Mouse (Mus musculus): Measurements from ENCODE around the gene Med8. TPM values are rescaled to one million over a fixed set of nuclear protein-coding genes. Genes with fewer than 3 reads are reported as not detected.

Med8 gene
- polyA plus RNA-seq, 1 experiment from 2014 or later = 95.1 TPM

DNA sequence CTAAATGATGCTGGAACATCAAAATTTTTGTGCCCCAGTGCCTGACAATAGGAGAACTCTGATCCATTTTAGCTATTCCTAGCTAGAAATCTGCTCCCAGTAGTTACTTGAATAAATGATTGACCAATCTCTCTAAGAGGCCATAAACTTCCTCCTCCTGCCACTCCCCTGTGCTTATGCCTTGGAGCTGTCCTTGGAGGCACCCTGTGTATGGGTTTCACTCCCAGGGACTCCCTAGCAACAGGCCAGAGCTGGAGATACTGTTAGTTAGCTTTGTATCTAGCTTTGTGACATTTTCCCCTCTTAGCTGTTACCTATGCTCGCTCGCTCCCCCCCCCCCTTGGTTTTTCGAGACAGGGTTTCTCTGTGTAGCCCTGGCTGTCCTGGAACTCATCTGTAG lies 12.2 kb downstream of the Med8 start:
- no peaks in the 10 kb centered on the region for H3K4me1 ChIP-seq (ENCODE audit: control insufficient read depth, insufficient read depth, low read length)
- H3K36me3 ChIP-seq (ENCODE audit: control insufficient read depth, insufficient read depth, low read length) = peaks cover 16% of the 10 kb centered on the region
- no peaks in the 10 kb centered on the region for H3K9me3 ChIP-seq (replicated peaks; ENCODE audit: control insufficient read depth, low read length)
- no peak overlapping the region for H3K9ac ChIP-seq (ENCODE audit: low read depth, low read length)
- no peak overlapping the region for H3K4me2 ChIP-seq
- WGBS (ENCODE audit: insufficient replicate concordance) = 92% methylated on average over 3 of the region's 3 CpGs
- H3K27me3 ChIP-seq (ENCODE audit: control insufficient read depth, insufficient read depth, low read length) = no peaks in the 10 kb centered on the region
- no peak overlapping the region for H3K27ac ChIP-seq (ENCODE audit: low read depth, low read length)
- ATAC-seq (replicated peaks; ENCODE audit: insufficient number of reproducible peaks, low FRiP score, low TSS enrichment) = no peak
- H3K4me3 ChIP-seq (ENCODE audit: low read depth, low read length) = no peak overlapping the region

DNA sequence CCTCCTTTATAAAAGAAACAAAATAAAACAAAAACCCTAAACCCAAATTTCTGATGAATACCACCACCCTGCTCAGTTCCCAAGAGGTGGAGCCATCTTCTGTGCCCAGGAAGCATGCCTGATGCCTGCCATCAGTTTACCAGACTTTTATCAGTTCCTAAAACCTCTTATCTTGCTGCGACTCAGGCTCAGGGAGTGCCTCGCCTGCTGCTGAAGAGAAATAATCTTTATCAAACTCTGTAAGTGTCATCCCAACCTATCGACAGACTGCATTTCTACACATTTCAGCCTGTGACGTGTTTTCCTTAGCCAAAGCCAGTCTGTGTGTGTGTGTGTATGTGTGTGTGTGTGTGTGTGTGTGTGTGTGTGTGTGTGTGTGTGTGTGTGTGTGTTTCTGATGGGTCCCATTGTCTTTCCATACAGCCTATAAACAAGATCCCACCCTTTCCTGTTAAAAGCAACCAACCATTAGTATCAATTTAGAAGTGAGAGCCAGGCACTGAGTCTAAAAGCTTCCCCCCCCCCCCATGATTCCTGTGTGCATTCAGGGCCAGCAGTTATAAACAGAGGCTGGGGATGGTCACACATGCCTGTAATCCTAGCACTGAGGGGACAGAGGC lies 15.5 kb downstream of the Med8 start:
- Histone ChIP-seq H3K36me3 (ENCODE audit: control insufficient read depth, insufficient read depth, low read length) (peaks cover 6% of the 10 kb centered on the region), H3K4me3 (ENCODE audit: low read depth, low read length) (no peak overlapping the region), H3K27me3 (ENCODE audit: control insufficient read depth, insufficient read depth, low read length) (no peaks in the 10 kb centered on the region), H3K4me1 (ENCODE audit: control insufficient read depth, insufficient read depth, low read length) (peaks cover 20% of the 10 kb centered on the region), H3K9me3 (replicated peaks; ENCODE audit: control insufficient read depth, low read length) (no peaks in the 10 kb centered on the region), H3K27ac (ENCODE audit: low read depth, low read length) (no peak overlapping the region), H3K4me2 (no peak overlapping the region), H3K9ac (ENCODE audit: low read depth, low read length) (no peak overlapping the region)
- 33% methylated on average over 4 of the region's 4 CpGs for WGBS (ENCODE audit: insufficient replicate concordance)
- ATAC-seq (replicated peaks; ENCODE audit: insufficient number of reproducible peaks, low FRiP score, low TSS enrichment) = no peak

GRCm38 (mm10) chr4:118425374-118425773 lies 16.2 kb downstream of the Med8 start:
- WGBS (ENCODE audit: insufficient replicate concordance) = 96% methylated on average over 1 of the region's 1 CpGs

DNA sequence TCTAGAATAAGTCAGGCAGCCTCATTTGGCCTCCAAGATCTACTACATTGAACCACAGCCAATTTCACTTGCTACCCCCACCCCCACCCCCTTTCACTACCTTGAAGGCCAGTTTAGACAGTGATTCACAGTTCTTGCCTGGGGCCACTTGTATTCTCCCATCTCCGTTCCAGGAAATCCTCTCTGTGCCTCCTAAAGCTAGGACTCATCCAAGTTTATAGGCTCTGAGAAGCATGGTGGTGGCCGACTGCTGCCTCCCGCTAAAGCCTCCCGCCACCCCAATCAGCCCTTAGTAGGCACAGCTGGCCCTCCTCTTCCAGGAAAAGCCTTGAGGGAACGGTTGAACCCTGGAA lies 18.3 kb downstream of the Med8 start:
- H3K9me3 ChIP-seq (replicated peaks; ENCODE audit: control insufficient read depth, low read length) = no peaks in the 10 kb centered on the region
- peak overlapping the region; percentile 84 for H3K4me3 ChIP-seq (ENCODE audit: low read depth, low read length)
- WGBS (ENCODE audit: insufficient replicate concordance) = 7% methylated on average over 5 of the region's 5 CpGs
- peaks cover 25% of the 10 kb centered on the region for H3K4me1 ChIP-seq (ENCODE audit: control insufficient read depth, insufficient read depth, low read length)
- no peaks in the 10 kb centered on the region for H3K27me3 ChIP-seq (ENCODE audit: control insufficient read depth, insufficient read depth, low read length)
- peak; percentile 0; the same call in 1 of the 2 replicates for ATAC-seq (replicated peaks; ENCODE audit: insufficient number of reproducible peaks, low FRiP score, low TSS enrichment)
- H3K4me2 ChIP-seq = peak overlapping the region; percentile 83
- peak overlapping the region; percentile 59; the same call in 1 of the 2 replicates for H3K27ac ChIP-seq (ENCODE audit: low read depth, low read length)
- peaks cover 11% of the 10 kb centered on the region for H3K36me3 ChIP-seq (ENCODE audit: control insufficient read depth, insufficient read depth, low read length)
- H3K9ac ChIP-seq (ENCODE audit: low read depth, low read length) = peak overlapping the region; percentile 80

More at GRCm38 (mm10) chr4:118425374-118425773, 16.2 kb downstream of the Med8 start:
- ATAC-seq (replicated peaks; ENCODE audit: insufficient number of reproducible peaks, low FRiP score, low TSS enrichment) = no peak
- no peak overlapping the region for H3K9ac ChIP-seq (ENCODE audit: low read depth, low read length)
- no peak overlapping the region for H3K4me2 ChIP-seq
- no peaks in the 10 kb centered on the region for H3K9me3 ChIP-seq (replicated peaks; ENCODE audit: control insufficient read depth, low read length)
- no peaks in the 10 kb centered on the region for H3K27me3 ChIP-seq (ENCODE audit: control insufficient read depth, insufficient read depth, low read length)
- peaks cover 5% of the 10 kb centered on the region; the same call in 1 of the 2 replicates for H3K36me3 ChIP-seq (ENCODE audit: control insufficient read depth, insufficient read depth, low read length)
- peaks cover 25% of the 10 kb centered on the region for H3K4me1 ChIP-seq (ENCODE audit: control insufficient read depth, insufficient read depth, low read length)
- no peak overlapping the region for H3K4me3 ChIP-seq (ENCODE audit: low read depth, low read length)
- H3K27ac ChIP-seq (ENCODE audit: low read depth, low read length) = no peak overlapping the region

DNA sequence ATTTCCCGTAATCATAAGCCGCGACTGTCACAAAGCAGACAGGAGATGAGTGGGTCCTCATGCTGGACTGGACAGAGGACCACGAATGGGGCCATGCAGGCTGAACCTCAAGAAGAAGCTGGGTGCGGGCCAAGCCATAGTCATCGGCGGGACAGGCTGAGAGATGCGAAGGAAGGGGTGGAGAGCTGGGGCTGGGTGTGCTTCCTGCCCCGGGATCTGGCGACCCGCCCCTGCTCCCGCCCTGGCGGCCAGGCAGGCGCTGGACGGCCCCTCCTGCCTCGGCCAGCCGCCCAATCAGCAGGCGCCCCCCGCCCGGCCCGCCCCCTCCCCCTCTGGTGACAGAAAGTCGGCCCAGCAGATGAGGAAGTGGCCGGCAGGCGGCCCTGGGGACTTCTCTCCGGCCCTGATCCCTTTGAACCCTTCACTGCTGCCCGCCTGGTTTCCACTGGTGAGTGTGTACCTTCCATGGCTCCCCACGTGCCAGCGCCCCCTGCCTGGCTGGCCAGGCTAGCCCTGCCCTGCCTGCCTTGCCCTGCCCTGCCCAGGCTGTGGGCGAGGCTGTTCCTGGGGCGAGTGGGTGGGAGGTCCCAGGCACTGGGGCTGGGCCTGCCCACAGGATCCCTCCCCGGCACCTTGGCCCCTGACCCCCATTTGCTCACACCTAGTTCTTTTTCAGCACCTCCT lies 18.8 kb downstream of the Med8 start, which contains the start of gene Elovl1:
TSS of gene Elovl1 (plus strand) at position 326 of the 684 bp plus-strand sequence.
- Histone ChIP-seq H3K27ac (ENCODE audit: low read depth, low read length) (peak within 1 kb of the TSS; percentile 78), H3K9me3 (replicated peaks; ENCODE audit: control insufficient read depth, low read length) (no peaks in the 10 kb centered on the region), H3K4me3 (ENCODE audit: low read depth, low read length) (peak within 1 kb of the TSS; percentile 84), H3K36me3 (ENCODE audit: control insufficient read depth, insufficient read depth, low read length) (peaks cover 13% of the 10 kb centered on the region), H3K4me1 (ENCODE audit: control insufficient read depth, insufficient read depth, low read length) (peaks cover 25% of the 10 kb centered on the region), H3K27me3 (ENCODE audit: control insufficient read depth, insufficient read depth, low read length) (no peaks in the 10 kb centered on the region), H3K9ac (ENCODE audit: low read depth, low read length) (peak within 1 kb of the TSS; percentile 88), H3K4me2 (peak within 1 kb of the TSS; percentile 83)
- 2% methylated on average over 30 of the region's 31 CpGs for WGBS (ENCODE audit: insufficient replicate concordance)
- peak; percentile 94 for ATAC-seq (replicated peaks; ENCODE audit: insufficient number of reproducible peaks, low FRiP score, low TSS enrichment)

DNA sequence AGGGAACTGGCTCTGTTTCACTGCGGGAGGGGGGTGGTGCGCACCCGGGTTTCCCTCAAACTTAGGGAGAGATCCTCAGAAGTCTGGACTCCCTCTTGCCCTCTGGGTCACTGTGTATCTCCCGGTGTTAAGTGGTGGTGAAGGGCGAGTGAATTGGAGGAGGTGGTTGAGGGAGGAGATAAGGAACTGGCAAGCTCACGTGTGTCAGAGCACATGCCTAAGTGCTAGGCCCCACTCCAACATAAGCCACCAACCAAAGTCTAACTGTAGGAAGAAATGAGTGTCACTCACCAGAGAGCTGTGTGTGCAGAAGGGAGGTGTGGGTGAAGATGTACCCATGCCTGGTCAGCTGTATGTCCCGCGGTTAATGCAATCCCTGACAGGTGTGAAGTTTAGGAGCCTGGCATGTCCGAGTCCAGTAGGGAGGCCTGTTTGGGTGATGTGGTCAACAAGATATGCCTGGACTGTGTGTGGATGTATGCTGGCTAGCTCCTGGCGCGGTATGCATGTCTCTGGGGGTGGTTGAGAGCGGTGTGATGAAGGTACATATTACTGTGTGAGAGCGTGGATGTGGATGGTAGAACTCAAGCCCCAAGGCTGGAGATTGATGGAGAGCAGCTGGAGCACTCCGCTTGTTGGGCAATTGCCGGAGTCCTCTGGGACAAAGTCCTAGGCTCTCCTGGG lies 19.5 kb downstream of the Med8 start:
- ATAC-seq (replicated peaks; ENCODE audit: insufficient number of reproducible peaks, low FRiP score, low TSS enrichment) = peak; percentile 50
- WGBS (ENCODE audit: insufficient replicate concordance) = 32% methylated on average over 15 of the region's 15 CpGs

DNA sequence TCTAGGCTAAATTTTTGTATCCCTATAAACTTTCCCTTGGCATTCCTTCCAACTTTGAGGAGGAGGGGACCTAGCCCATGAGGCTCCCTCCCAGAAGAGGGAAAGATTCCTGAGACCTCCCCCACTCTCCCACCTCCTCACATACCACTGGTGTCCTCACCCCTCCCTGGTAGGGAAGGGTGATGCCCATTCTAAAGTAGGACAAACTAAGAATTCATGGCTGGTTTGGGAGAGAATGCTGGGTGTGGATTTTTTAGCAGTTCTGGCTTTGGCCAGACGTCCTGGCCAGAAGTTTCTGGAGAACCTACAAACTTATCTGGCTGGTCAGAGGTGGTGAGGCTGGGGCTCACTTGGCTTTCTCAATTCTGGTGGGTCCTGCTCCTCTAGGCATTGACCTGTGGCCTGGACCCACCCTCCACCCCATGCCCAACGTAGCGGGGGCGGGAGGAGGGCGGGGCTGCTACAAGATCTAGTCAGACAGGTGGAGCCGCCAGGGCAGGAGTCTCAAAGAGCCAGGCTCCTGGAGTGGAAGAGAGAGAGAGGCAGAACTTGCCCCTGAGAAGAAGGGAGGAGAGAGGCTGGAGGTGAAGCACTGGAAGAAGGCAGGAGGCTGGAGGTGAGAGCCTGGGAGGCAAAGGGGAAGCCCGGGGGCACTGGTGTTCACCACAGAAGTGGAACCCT lies 20.2 kb downstream of the Med8 start:
- WGBS (ENCODE audit: insufficient replicate concordance) = 38% methylated on average over 7 of the region's 7 CpGs
- no peak overlapping the region for H3K27ac ChIP-seq (ENCODE audit: low read depth, low read length)
- H3K36me3 ChIP-seq (ENCODE audit: control insufficient read depth, insufficient read depth, low read length) = peaks cover 19% of the 10 kb centered on the region
- peak overlapping the region; percentile 83 for H3K4me2 ChIP-seq
- H3K27me3 ChIP-seq (ENCODE audit: control insufficient read depth, insufficient read depth, low read length) = no peaks in the 10 kb centered on the region
- no peaks in the 10 kb centered on the region for H3K9me3 ChIP-seq (replicated peaks; ENCODE audit: control insufficient read depth, low read length)
- ATAC-seq (replicated peaks; ENCODE audit: insufficient number of reproducible peaks, low FRiP score, low TSS enrichment) = no peak
- no peak overlapping the region for H3K9ac ChIP-seq (ENCODE audit: low read depth, low read length)
- peaks cover 27% of the 10 kb centered on the region for H3K4me1 ChIP-seq (ENCODE audit: control insufficient read depth, insufficient read depth, low read length)
- peak overlapping the region; percentile 84 for H3K4me3 ChIP-seq (ENCODE audit: low read depth, low read length)

More for the DNA sequence above, 19.5 kb downstream of the Med8 start:
- peak overlapping the region; percentile 83 for H3K4me2 ChIP-seq
- peaks cover 19% of the 10 kb centered on the region for H3K36me3 ChIP-seq (ENCODE audit: control insufficient read depth, insufficient read depth, low read length)
- peak overlapping the region; percentile 84 for H3K4me3 ChIP-seq (ENCODE audit: low read depth, low read length)
- peak overlapping the region; percentile 88 for H3K9ac ChIP-seq (ENCODE audit: low read depth, low read length)
- H3K27me3 ChIP-seq (ENCODE audit: control insufficient read depth, insufficient read depth, low read length) = no peaks in the 10 kb centered on the region
- H3K27ac ChIP-seq (ENCODE audit: low read depth, low read length) = peak overlapping the region; percentile 78
- H3K4me1 ChIP-seq (ENCODE audit: control insufficient read depth, insufficient read depth, low read length) = peaks cover 25% of the 10 kb centered on the region
- no peaks in the 10 kb centered on the region for H3K9me3 ChIP-seq (replicated peaks; ENCODE audit: control insufficient read depth, low read length)

GRCm38 (mm10) chr4:118432332-118432731 lies 23.2 kb downstream of the Med8 start:
- WGBS (ENCODE audit: insufficient replicate concordance) = 80% methylated on average over 8 of the region's 8 CpGs
- peaks cover 22% of the 10 kb centered on the region for H3K36me3 ChIP-seq (ENCODE audit: control insufficient read depth, insufficient read depth, low read length)
- H3K4me3 ChIP-seq (ENCODE audit: low read depth, low read length) = no peak overlapping the region
- ATAC-seq (replicated peaks; ENCODE audit: insufficient number of reproducible peaks, low FRiP score, low TSS enrichment) = no peak
- peaks cover 46% of the 10 kb centered on the region for H3K4me1 ChIP-seq (ENCODE audit: control insufficient read depth, insufficient read depth, low read length)
- H3K9me3 ChIP-seq (replicated peaks; ENCODE audit: control insufficient read depth, low read length) = no peaks in the 10 kb centered on the region
- no peak overlapping the region for H3K9ac ChIP-seq (ENCODE audit: low read depth, low read length)
- no peak overlapping the region for H3K27ac ChIP-seq (ENCODE audit: low read depth, low read length)
- H3K27me3 ChIP-seq (ENCODE audit: control insufficient read depth, insufficient read depth, low read length) = no peaks in the 10 kb centered on the region
- H3K4me2 ChIP-seq = no peak overlapping the region

Measured in heart, embryonic 11.5 days (tissue).